Mouse (Mus musculus) limb, embryonic 13.5 days (tissue): ENCODE data around the gene L3mbtl1. TPM values are rescaled to one million over a fixed set of nuclear protein-coding genes. Genes with fewer than 3 reads are reported as not detected.
"Not testable (repeated sequence)": the region's sequence is repeated elsewhere in the genome, so short reads cannot be mapped to it uniquely, and the experiment has no call there.

ENCODE experiments used
- ATAC-seq: fragments of 200-750 bp; cut with Nextera tagmentation; 2 replicates; pipeline ENCODE4 v1.8.0; 2017; ENCODE audit warnings: low read depth, moderate number of reproducible peaks, moderate TSS enrichment; ENCODE audit not compliant: low FRiP score
- H3K27ac ChIP-seq: fragments of 300-500 bp; sonication (generic); 2 replicates; pipeline ENCODE4 v1.5.1; 2015; ENCODE audit warnings: inconsistent platforms, mild to moderate bottlenecking, moderate library complexity
- H3K27me3 ChIP-seq: fragments of 300-500 bp; sonication (generic); 2 replicates; pipeline ENCODE4 v1.6.1; 2015; ENCODE audit warnings: mild to moderate bottlenecking, inconsistent platforms
- H3K36me3 ChIP-seq: fragments of 300-500 bp; sonication (generic); 2 replicates; pipeline ENCODE4 v1.6.1; 2015; ENCODE audit warnings: inconsistent platforms, mild to moderate bottlenecking, moderate library complexity
- H3K4me1 ChIP-seq: fragments of 300-500 bp; sonication (generic); 2 replicates; pipeline ENCODE4 v1.6.1; 2015; ENCODE audit warnings: inconsistent platforms
- H3K4me2 ChIP-seq: fragments of 300-500 bp; sonication (generic); replicated peaks from 2 replicates; pipeline ENCODE4 v1.6.1; 2015; ENCODE audit warnings: inconsistent platforms, mild to moderate bottlenecking, moderate library complexity
- H3K4me3 ChIP-seq: fragments of 300-500 bp; sonication (generic); 2 replicates; pipeline ENCODE4 v1.5.1; 2015; ENCODE audit warnings: moderate library complexity, mild to moderate bottlenecking, inconsistent platforms
- H3K9ac ChIP-seq: fragments of 300-500 bp; sonication (generic); 2 replicates; pipeline ENCODE4 v1.6.1; 2015; ENCODE audit warnings: mild to moderate bottlenecking, inconsistent platforms
- H3K9me3 ChIP-seq: fragments of 300-500 bp; sonication (generic); 2 replicates; pipeline ENCODE4 v1.6.1; 2016; ENCODE audit warnings: inconsistent platforms
- WGBS: fragments of 180-500 bp; shearing (Covaris S2); methylation state at CpG from one replicate; pipeline ENCODE4 v1.1.7; 2015; 5-methylcytosine and 5-hydroxymethylcytosine counted together
- polyA plus RNA-seq: library from polyadenylated mRNA; unstranded; fragments of >200 nt; fragmentation: Nextera tagmentation; extraction: Ambion mirVana; gene quantifications from 2 replicates; pipeline ENCODE4 v1.2.1, GENCODE M21; 2015

Gene L3mbtl1
- 0.13 and 0.20 TPM in 2 replicates for polyA plus RNA-seq

DNA sequence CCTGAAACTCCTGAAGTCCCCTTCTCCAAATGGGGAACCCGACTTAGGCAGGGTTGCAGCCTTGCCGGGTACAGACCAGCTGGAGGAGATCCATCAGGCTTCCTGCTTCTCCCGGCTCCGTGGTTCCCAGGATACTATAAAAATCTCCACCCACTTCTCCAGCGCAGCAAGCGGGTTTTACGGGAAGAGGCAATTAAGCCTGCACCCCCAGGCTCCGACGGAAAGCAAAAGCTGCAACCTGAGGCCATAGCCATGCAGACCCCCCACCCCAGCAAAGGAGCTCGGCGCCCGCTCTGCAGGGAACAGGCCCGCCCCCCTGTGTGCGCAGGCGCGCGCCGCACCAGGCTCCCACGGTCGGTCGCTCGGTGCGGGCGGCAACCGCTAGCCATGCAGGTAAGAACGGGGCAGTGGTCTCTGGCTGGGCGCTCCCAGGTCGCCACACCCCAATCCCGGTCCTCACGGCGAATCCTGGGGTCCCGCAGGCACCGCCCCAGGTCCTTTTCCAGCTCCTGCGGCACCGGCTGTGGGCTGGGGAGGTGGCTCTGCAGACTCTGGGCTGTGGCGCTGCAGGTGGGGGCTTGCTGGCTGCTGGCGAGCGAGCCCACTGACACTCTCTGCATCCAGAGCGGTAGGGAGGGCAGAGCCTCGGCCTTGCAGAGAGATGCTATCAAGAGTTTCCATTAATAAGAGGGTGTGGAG, at the start of gene L3mbtl1:
TSS of gene L3mbtl1 (plus strand) at position 325 of the 699 bp plus-strand sequence.
- peaks cover 22% of the 10 kb centered on the region for H3K4me1 ChIP-seq
- H3K4me2 ChIP-seq: peak within 1 kb of the TSS; percentile 97
- no peak within 1 kb of the TSS for H3K27ac ChIP-seq
- peak within 1 kb of the TSS; percentile 57 for H3K4me3 ChIP-seq
- peak within 1 kb of the TSS; percentile 68 for H3K9ac ChIP-seq
- peak; percentile 68 for ATAC-seq
- H3K27me3 ChIP-seq: peaks cover 21% of the 10 kb centered on the region
- peaks cover 28% of the 10 kb centered on the region for H3K36me3 ChIP-seq
- no peaks in the 10 kb centered on the region for H3K9me3 ChIP-seq
- under 1% methylated on average over 40 of the region's 40 CpGs for WGBS

DNA sequence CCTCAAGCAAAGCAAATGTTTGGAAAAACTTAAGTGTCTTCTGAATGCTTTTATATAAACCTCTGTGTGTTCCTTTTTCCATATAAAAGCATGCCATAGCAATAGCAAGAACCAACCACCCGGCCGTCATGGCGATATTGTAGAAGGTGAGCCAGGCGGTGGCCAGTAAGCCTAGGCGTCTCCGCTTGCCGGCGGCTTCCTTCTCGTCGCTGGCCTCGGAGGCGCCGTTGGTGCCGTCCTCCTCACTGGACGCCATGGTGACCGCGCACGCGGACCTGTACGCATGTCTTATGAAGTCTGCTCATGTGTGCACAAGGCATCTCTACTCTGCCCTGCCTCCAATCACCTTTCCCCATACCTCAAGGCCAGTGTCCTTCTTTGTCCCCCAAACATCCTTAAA, 44.0 kb upstream of the L3mbtl1 start:
- not testable (repeated sequence) for ATAC-seq, H3K4me1 ChIP-seq, H3K4me3 ChIP-seq, H3K27me3 ChIP-seq, H3K9ac ChIP-seq, H3K27ac ChIP-seq, H3K36me3 ChIP-seq, H3K9me3 ChIP-seq, H3K4me2 ChIP-seq
- 95% methylated on average over 20 of the region's 20 CpGs for WGBS

DNA sequence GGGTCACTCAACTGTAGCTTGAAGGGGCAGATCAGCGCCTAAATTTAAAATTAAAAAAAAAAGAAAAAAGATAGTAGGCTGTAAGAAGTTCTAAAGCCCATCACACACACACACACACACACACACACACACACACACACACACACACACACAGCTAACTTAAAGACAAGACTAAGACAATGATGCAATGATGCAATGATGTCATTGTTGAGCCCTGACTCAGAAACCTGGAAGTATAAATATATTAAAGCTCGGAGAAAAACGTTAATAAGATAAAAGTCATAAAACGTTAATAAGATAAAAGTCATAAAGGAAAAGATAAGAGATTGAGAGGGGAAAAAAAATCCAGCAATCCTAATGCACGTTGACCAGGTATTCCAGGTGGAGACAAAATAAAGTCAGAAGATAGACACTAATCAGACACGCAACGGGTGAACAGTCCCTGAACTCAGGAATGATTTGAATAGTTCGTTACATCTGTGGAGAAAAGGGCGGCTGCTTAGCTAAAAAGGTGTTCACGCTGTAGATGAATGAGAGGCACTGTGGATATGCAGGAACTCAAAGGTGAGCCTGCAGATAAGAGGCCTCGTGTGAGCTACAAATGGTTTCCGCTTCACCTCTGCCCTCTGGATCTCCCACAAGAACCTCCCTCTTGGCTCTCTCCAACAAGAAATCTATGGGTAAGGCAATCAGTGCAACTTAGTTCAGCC, 43.2 kb upstream of the L3mbtl1 start:
- Histone ChIP-seq H3K27me3 (no peaks in the 10 kb centered on the region), H3K36me3 (no peaks in the 10 kb centered on the region), H3K4me1 (0 out of 2 replicates have a peak, but pooled peaks cover 6% of the 10 kb centered on the region), H3K4me2 (no peak overlapping the region), H3K27ac (no peak overlapping the region), H3K9ac (no peak overlapping the region), H3K9me3 (no peaks in the 10 kb centered on the region), H3K4me3 (no peak overlapping the region)
- ATAC-seq: no peak
- WGBS: 76% methylated on average over 11 of the region's 12 CpGs

DNA sequence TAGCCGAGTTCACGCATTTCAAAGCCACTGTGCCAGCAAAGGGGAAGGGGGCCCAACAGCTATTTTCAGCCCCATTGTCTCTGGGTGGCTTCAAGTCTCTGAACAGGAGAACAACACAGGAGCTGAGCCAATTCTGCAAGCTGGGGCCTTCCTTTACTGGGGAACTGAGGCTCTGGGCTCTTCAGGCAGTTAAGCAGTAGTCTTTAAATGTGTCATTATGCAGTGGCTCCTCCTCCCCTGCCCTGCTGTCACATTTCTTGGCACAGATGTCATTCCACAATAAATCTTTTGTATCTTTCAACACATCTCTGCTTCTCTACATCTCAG, 42.7 kb upstream of the L3mbtl1 start:
- WGBS: 31% methylated on average over 2 of the region's 2 CpGs
- no peak overlapping the region for H3K4me3 ChIP-seq
- no peak overlapping the region for H3K9ac ChIP-seq
- no peaks in the 10 kb centered on the region for H3K27me3 ChIP-seq
- no peak overlapping the region for H3K27ac ChIP-seq
- H3K36me3 ChIP-seq: no peaks in the 10 kb centered on the region
- 0 out of 2 replicates have a peak, but pooled peaks cover 6% of the 10 kb centered on the region for H3K4me1 ChIP-seq
- ATAC-seq: no peak
- H3K4me2 ChIP-seq: no peak overlapping the region
- H3K9me3 ChIP-seq: no peaks in the 10 kb centered on the region

DNA sequence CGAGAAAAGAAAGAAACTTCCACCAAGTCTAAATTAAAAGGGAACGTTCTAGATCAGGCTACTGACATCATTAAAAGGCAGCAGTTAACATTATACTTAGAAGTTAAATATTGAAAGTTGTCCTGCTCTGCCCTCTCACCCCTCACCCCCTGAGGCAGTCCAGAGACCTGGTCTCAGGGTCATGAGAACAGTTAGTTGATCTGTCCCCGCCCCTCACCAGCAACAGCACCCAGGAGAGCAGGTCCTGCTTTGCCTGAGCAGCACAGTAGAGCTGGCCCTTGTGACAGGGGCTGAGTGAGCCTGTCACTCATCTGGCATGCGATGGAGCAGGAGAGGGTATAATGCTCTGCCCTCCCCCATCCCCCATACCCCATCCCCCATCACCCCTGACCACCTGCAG, 37.4 kb upstream of the L3mbtl1 start:
- Histone ChIP-seq H3K9me3 (no peaks in the 10 kb centered on the region), H3K36me3 (no peaks in the 10 kb centered on the region)

DNA sequence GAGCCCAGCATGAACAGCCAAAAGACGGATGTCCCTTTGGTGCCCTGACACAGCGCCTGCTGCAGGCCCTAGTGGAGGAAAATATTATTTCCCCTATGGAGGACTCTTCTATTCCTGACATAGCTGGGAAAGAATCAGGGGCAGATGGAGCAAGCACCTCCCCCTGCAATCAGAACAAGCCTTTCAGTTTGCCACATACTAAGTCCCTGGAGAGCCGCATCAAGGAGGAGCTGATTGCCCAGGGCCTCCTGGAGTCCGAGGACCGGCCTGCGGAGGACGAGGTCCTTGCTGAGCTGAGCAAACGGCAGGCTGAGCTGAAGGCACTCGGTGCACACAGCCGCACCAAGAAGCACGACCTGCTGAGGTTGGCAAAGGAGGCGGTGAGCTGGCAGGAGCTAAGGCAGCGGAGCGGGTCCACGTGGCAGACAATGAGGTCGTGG, 35.2 kb upstream of the L3mbtl1 start:
- no peak for ATAC-seq
- Histone ChIP-seq H3K4me1 (no peaks in the 10 kb centered on the region), H3K9ac (no peak overlapping the region), H3K9me3 (no peaks in the 10 kb centered on the region), H3K27me3 (no peaks in the 10 kb centered on the region), H3K36me3 (no peaks in the 10 kb centered on the region), H3K4me2 (no peak overlapping the region), H3K4me3 (no peak overlapping the region), H3K27ac (no peak overlapping the region)
- WGBS: 50% methylated on average over 16 of the region's 16 CpGs

More for the DNA sequence above, 37.4 kb upstream of the L3mbtl1 start:
- Histone ChIP-seq H3K9ac (no peak overlapping the region), H3K4me2 (no peak overlapping the region), H3K4me3 (no peak overlapping the region), H3K4me1 (no peaks in the 10 kb centered on the region), H3K27ac (no peak overlapping the region), H3K27me3 (no peaks in the 10 kb centered on the region)
- 77% methylated on average over 4 of the region's 4 CpGs for WGBS
- ATAC-seq: no peak

DNA sequence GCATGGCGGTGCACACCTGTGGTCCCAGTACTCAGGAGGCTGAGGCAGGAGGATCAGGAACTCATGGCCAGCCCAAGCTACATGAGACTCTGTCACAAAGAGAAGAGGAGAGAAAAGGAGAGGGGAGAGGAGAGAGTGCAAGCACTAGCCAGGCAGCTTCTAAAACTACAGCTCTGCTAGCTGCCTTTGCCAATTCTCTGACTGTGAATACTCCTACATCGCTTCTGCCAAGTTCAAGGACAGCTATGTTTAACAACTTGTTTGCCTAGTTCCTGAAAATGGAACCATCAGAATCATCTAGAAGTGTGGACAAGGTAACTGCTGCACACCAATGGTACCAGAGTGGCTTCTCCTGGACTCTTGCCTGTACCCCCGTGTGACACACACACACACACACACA, 29.2 kb upstream of the L3mbtl1 start:
- no peaks in the 10 kb centered on the region for H3K36me3 ChIP-seq
- no peaks in the 10 kb centered on the region; the same call in 1 of the 2 replicates for H3K9me3 ChIP-seq
- ATAC-seq: no peak
- no peak overlapping the region for H3K4me3 ChIP-seq
- no peaks in the 10 kb centered on the region for H3K4me1 ChIP-seq
- no peak overlapping the region for H3K4me2 ChIP-seq
- WGBS: 75% methylated on average over 3 of the region's 3 CpGs
- H3K9ac ChIP-seq: no peak overlapping the region
- no peaks in the 10 kb centered on the region for H3K27me3 ChIP-seq
- no peak overlapping the region for H3K27ac ChIP-seq

DNA sequence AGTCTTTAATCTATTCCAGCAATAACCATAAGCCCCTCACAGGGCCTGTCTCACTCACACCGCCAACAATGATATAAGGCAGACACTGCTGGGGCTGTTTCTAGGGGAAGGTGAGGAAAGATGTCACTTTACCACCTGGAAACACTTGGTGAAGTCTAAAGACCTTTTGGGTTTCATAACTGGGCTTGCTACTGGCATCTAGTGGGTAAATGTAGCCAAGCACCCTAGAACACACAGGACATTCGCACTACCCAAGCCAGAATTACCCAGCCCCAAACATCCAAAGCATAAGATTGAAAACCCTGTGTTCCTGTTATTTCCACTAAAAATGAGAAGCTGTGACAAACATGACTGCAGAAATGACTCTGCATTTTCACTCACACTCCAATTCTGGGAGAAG, 28.8 kb upstream of the L3mbtl1 start:
- H3K27me3 ChIP-seq: no peaks in the 10 kb centered on the region
- no peaks in the 10 kb centered on the region for H3K4me1 ChIP-seq
- no peak overlapping the region for H3K4me3 ChIP-seq
- H3K36me3 ChIP-seq: no peaks in the 10 kb centered on the region
- ATAC-seq: no peak
- no peak overlapping the region for H3K4me2 ChIP-seq
- H3K9me3 ChIP-seq: no peaks in the 10 kb centered on the region; the same call in 1 of the 2 replicates
- no peak overlapping the region for H3K27ac ChIP-seq
- WGBS: 44% methylated on average over 2 of the region's 2 CpGs
- no peak overlapping the region for H3K9ac ChIP-seq

DNA sequence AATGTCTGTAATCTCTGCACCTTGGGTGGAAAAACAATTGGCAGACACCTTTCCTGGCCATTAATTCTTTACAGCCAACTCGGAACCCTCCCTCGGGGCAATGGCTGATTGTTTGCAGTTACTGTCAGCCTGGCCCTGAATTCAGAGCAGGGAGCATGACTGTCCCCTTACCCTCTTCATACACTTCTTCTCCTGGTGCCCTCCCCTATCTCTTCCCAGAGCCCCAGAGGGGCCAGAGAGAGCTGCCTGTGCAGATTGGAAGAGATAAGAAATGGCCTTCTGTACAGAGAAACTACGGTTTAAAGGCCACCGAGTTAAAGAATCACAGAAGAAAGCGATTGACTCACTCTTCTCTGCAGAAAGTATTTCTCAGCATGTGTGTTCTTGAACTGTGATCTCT, 23.3 kb upstream of the L3mbtl1 start:
- H3K27me3 ChIP-seq: peaks cover 9% of the 10 kb centered on the region; the same call in 1 of the 2 replicates
- no peak overlapping the region for H3K4me3 ChIP-seq
- H3K36me3 ChIP-seq: no peaks in the 10 kb centered on the region
- no peaks in the 10 kb centered on the region; the same call in 1 of the 2 replicates for H3K9me3 ChIP-seq
- H3K27ac ChIP-seq: no peak overlapping the region
- WGBS: 59% methylated on average over 5 of the region's 5 CpGs
- H3K4me1 ChIP-seq: no peaks in the 10 kb centered on the region
- no peak overlapping the region for H3K9ac ChIP-seq
- no peak for ATAC-seq
- H3K4me2 ChIP-seq: no peak overlapping the region

DNA sequence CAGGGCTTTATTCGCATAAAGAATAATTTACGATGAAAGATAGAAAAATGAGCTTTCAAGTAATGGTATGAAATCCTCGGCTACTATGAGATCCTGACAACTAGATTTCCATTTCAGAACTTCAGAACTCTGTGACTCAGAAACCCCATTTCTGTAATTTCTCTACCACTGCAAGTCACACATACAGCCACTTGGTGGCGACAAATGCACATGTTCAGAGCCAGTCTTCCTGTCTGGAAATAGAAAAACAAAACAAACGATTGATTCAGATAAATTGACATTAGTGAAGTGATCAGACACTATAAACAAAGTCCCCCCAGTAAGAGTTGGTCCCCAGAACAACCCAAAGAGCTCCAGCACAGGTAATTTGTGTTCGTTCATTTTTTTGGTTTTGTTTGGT, 21.1 kb upstream of the L3mbtl1 start:
- ATAC-seq: no peak
- Histone ChIP-seq H3K9me3 (no peaks in the 10 kb centered on the region; the same call in 1 of the 2 replicates), H3K36me3 (no peaks in the 10 kb centered on the region), H3K27ac (no peak overlapping the region), H3K4me2 (no peak overlapping the region), H3K27me3 (peaks cover 9% of the 10 kb centered on the region; the same call in 1 of the 2 replicates), H3K9ac (no peak overlapping the region), H3K4me1 (no peaks in the 10 kb centered on the region), H3K4me3 (no peak overlapping the region)
- 13% methylated on average over 6 of the region's 6 CpGs for WGBS

DNA sequence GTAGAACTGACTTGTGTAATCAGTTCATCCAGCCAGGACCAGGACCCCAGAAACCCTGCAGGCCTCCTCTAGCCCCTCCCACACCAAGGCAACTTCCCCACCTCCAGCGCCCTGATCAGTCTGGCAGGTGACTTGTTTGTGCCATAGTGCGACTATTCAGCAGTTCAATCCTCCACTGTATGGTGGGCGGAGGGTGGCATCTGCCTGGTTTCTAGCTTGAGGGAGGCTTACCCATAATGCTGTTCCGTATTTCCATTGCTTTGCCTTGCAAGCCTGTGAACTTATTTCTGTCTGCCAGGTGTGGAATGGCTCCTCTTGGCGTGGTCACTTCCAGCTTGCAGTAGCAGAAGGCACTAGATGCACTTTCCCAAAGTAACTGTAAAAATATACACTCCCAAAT, 20.4 kb upstream of the L3mbtl1 start:
- no peak overlapping the region for H3K4me3 ChIP-seq
- H3K4me2 ChIP-seq: no peak overlapping the region
- no peaks in the 10 kb centered on the region for H3K36me3 ChIP-seq
- H3K4me1 ChIP-seq: no peaks in the 10 kb centered on the region
- WGBS: 73% methylated on average over 5 of the region's 5 CpGs
- peaks cover 9% of the 10 kb centered on the region; the same call in 1 of the 2 replicates for H3K27me3 ChIP-seq
- H3K9ac ChIP-seq: no peak overlapping the region
- no peak for ATAC-seq
- no peak overlapping the region for H3K27ac ChIP-seq
- H3K9me3 ChIP-seq: no peaks in the 10 kb centered on the region; the same call in 1 of the 2 replicates

DNA sequence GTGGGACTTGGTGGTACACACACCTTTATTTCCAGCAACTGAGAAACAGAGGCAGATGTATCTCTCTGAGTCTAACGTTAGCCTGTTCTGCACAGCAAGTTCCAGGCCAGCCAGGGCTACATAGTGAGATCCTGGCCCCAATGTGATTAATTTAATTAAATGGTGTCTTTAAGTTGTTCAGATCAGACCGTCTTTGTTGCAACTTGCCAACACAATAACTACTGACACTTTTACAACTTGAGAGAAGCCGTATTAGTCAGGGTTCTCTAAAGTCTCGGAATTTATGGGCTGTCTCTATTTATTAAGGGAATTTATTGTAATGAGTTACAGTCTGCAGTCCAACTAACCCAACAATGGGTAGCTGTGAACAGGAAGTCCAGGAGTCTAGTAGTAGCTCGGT, 19.1 kb upstream of the L3mbtl1 start:
- WGBS: 17% methylated on average over 5 of the region's 5 CpGs
- H3K27me3 ChIP-seq: peaks cover 13% of the 10 kb centered on the region; the same call in 1 of the 2 replicates
- H3K4me2 ChIP-seq: no peak overlapping the region
- ATAC-seq: no peak
- H3K4me1 ChIP-seq: no peaks in the 10 kb centered on the region
- no peaks in the 10 kb centered on the region for H3K36me3 ChIP-seq
- no peaks in the 10 kb centered on the region for H3K9me3 ChIP-seq
- no peak overlapping the region for H3K27ac ChIP-seq
- H3K4me3 ChIP-seq: no peak overlapping the region
- H3K9ac ChIP-seq: no peak overlapping the region
